Mouse (Mus musculus): ENCODE data around the gene Bcr. TPM values are rescaled to one million over a fixed set of nuclear protein-coding genes. Genes with fewer than 3 reads are reported as not detected.

Bcr gene
- total and polyA plus RNA-seq, 3 experiments, result 7.3 to 10.0 (median 9.9) TPM

- H3K9ac ChIP-seq (ENCODE audit: low read depth, low read length), result no peak overlapping the region
- H3K79me2 ChIP-seq (replicated peaks; ENCODE audit: control insufficient read depth, insufficient read depth, low read length), result no peaks in the 10 kb centered on the region
- H3K27ac ChIP-seq, result no peak overlapping the region
- no peak for TF ChIP-seq POLR2A (IDR thresholded peaks at IDR 0.05; ENCODE audit: insufficient read depth, low read depth, low read length)
- no peak for TF ChIP-seq CTCF (IDR thresholded peaks at IDR 0.05)
- TF ChIP-seq EP300 (IDR thresholded peaks at IDR 0.05; ENCODE audit: insufficient read depth, low read depth, low read length), result no peak
- intact Hi-C loops (cut with DNase I), result no loop called here
- H3K36me3 ChIP-seq (ENCODE audit: control insufficient read depth, insufficient read depth, low read length), result no peaks in the 10 kb centered on the region
- 88% methylated on average over 8 of the region's 8 CpGs for WGBS
- H3K4me3 ChIP-seq, result no peak overlapping the region
- H3K27me3 ChIP-seq (ENCODE audit: control insufficient read depth, insufficient read depth, low read length), result no peaks in the 10 kb centered on the region
- no peak for DNase-seq
- peaks cover 2% of the 10 kb centered on the region; the same call in 1 of the 2 replicates for H3K4me1 ChIP-seq (ENCODE audit: control insufficient read depth, insufficient read depth, low read length)
Measured at GRCm38 (mm10) chr10:75052902-75053301, 7.5 kb upstream of the Bcr start.

- intact Hi-C loops (cut with DNase I), result no loop called here
- Histone ChIP-seq H3K27me3 (ENCODE audit: control insufficient read depth, insufficient read depth, low read length) (no peaks in the 10 kb centered on the region), H3K4me1 (ENCODE audit: control insufficient read depth, insufficient read depth, low read length) (peaks cover 2% of the 10 kb centered on the region; the same call in 1 of the 2 replicates), H3K9ac (ENCODE audit: low read depth, low read length) (no peak overlapping the region), H3K27ac (no peak overlapping the region), H3K36me3 (ENCODE audit: control insufficient read depth, insufficient read depth, low read length) (no peaks in the 10 kb centered on the region), H3K4me3 (no peak overlapping the region), H3K79me2 (replicated peaks; ENCODE audit: control insufficient read depth, insufficient read depth, low read length) (no peaks in the 10 kb centered on the region)
- 74% methylated on average over 4 of the region's 4 CpGs for WGBS
- DNase-seq, result no peak
- TF ChIP-seq POLR2A (IDR thresholded peaks at IDR 0.05; ENCODE audit: insufficient read depth, low read depth, low read length), result no peak
- no peak for TF ChIP-seq EP300 (IDR thresholded peaks at IDR 0.05; ENCODE audit: insufficient read depth, low read depth, low read length)
- TF ChIP-seq CTCF (IDR thresholded peaks at IDR 0.05), result no peak
Measured at GRCm38 (mm10) chr10:75053655-75054054, 6.7 kb upstream of the Bcr start.

GRCm38 (mm10) chr10:75054125-75054524, 6.3 kb upstream of the Bcr start:
- DNase-seq, result peak; percentile 40 to 55
- no peaks in the 10 kb centered on the region for H3K79me2 ChIP-seq (replicated peaks; ENCODE audit: control insufficient read depth, insufficient read depth, low read length)
- intact Hi-C loops (cut with DNase I), result no loop called here
- no peak overlapping the region for H3K27ac ChIP-seq
- H3K36me3 ChIP-seq (ENCODE audit: control insufficient read depth, insufficient read depth, low read length), result no peaks in the 10 kb centered on the region
- H3K27me3 ChIP-seq (ENCODE audit: control insufficient read depth, insufficient read depth, low read length), result no peaks in the 10 kb centered on the region
- H3K4me3 ChIP-seq, result no peak overlapping the region
- no peak overlapping the region for H3K9ac ChIP-seq (ENCODE audit: low read depth, low read length)
- peaks cover 2% of the 10 kb centered on the region; the same call in 1 of the 2 replicates for H3K4me1 ChIP-seq (ENCODE audit: control insufficient read depth, insufficient read depth, low read length)
- WGBS, result 21% methylated on average over 6 of the region's 6 CpGs
- TF ChIP-seq POLR2A (IDR thresholded peaks at IDR 0.05; ENCODE audit: insufficient read depth, low read depth, low read length) (no peak), EP300 (IDR thresholded peaks at IDR 0.05; ENCODE audit: insufficient read depth, low read depth, low read length) (peak; percentile 71; the same call in 1 of the 2 replicates)

- no peak for DNase-seq
- H3K9ac ChIP-seq (ENCODE audit: low read depth, low read length), result no peak overlapping the region
- TF ChIP-seq CTCF (IDR thresholded peaks at IDR 0.05) (no peak), POLR2A (IDR thresholded peaks at IDR 0.05; ENCODE audit: insufficient read depth, low read depth, low read length) (no peak), EP300 (IDR thresholded peaks at IDR 0.05; ENCODE audit: insufficient read depth, low read depth, low read length) (no peak)
- no peak overlapping the region for H3K27ac ChIP-seq
- H3K36me3 ChIP-seq (ENCODE audit: control insufficient read depth, insufficient read depth, low read length), result no peaks in the 10 kb centered on the region
- H3K4me1 ChIP-seq (ENCODE audit: control insufficient read depth, insufficient read depth, low read length), result peaks cover 2% of the 10 kb centered on the region; the same call in 1 of the 2 replicates
- no peak overlapping the region for H3K4me3 ChIP-seq
- intact Hi-C loops (cut with DNase I), result no loop called here
- H3K27me3 ChIP-seq (ENCODE audit: control insufficient read depth, insufficient read depth, low read length), result no peaks in the 10 kb centered on the region
- WGBS, result 72% methylated on average over 5 of the region's 5 CpGs
- no peaks in the 10 kb centered on the region for H3K79me2 ChIP-seq (replicated peaks; ENCODE audit: control insufficient read depth, insufficient read depth, low read length)
Measured at GRCm38 (mm10) chr10:75055672-75056071, 4.7 kb upstream of the Bcr start.

GRCm38 (mm10) chr10:75056255-75056654, 4.1 kb upstream of the Bcr start:
- intact Hi-C loops (cut with DNase I), result no loop called here
- Histone ChIP-seq H3K4me1 (ENCODE audit: control insufficient read depth, insufficient read depth, low read length) (peaks cover 2% of the 10 kb centered on the region; the same call in 1 of the 2 replicates), H3K27me3 (ENCODE audit: control insufficient read depth, insufficient read depth, low read length) (no peaks in the 10 kb centered on the region), H3K4me3 (no peak overlapping the region), H3K36me3 (ENCODE audit: control insufficient read depth, insufficient read depth, low read length) (no peaks in the 10 kb centered on the region), H3K27ac (no peak overlapping the region), H3K9ac (ENCODE audit: low read depth, low read length) (no peak overlapping the region), H3K79me2 (replicated peaks; ENCODE audit: control insufficient read depth, insufficient read depth, low read length) (no peaks in the 10 kb centered on the region; the same call in 1 of the 2 replicates)
- TF ChIP-seq POLR2A (IDR thresholded peaks at IDR 0.05; ENCODE audit: insufficient read depth, low read depth, low read length) (no peak), EP300 (IDR thresholded peaks at IDR 0.05; ENCODE audit: insufficient read depth, low read depth, low read length) (no peak), CTCF (IDR thresholded peaks at IDR 0.05) (no peak)
- 52% methylated on average over 4 of the region's 4 CpGs for WGBS
- no peak for DNase-seq

GRCm38 (mm10) chr10:75058336-75058735, 2.1 kb upstream of the Bcr start:
- intact Hi-C loops (cut with DNase I), result no loop called here
- WGBS, result 81% methylated on average over 8 of the region's 8 CpGs
- DNase-seq, result no peak

More at GRCm38 (mm10) chr10:75058336-75058735, 2.1 kb upstream of the Bcr start:
- TF ChIP-seq CTCF (IDR thresholded peaks at IDR 0.05) (no peak), EP300 (IDR thresholded peaks at IDR 0.05; ENCODE audit: insufficient read depth, low read depth, low read length) (no peak), POLR2A (IDR thresholded peaks at IDR 0.05; ENCODE audit: insufficient read depth, low read depth, low read length) (no peak)
- H3K27me3 ChIP-seq (ENCODE audit: control insufficient read depth, insufficient read depth, low read length), result no peaks in the 10 kb centered on the region
- H3K79me2 ChIP-seq (replicated peaks; ENCODE audit: control insufficient read depth, insufficient read depth, low read length), result no peaks in the 10 kb centered on the region; the same call in none of the 2 replicates
- H3K4me3 ChIP-seq, result no peak overlapping the region
- no peak overlapping the region for H3K9ac ChIP-seq (ENCODE audit: low read depth, low read length)
- no peaks in the 10 kb centered on the region for H3K36me3 ChIP-seq (ENCODE audit: control insufficient read depth, insufficient read depth, low read length)
- H3K4me1 ChIP-seq (ENCODE audit: control insufficient read depth, insufficient read depth, low read length), result peaks cover 4% of the 10 kb centered on the region; the same call in 1 of the 2 replicates
- no peak overlapping the region for H3K27ac ChIP-seq
